Mouse (Mus musculus) C2C12 (cell line): ENCODE measurements around the gene Avp. TPM values are rescaled to one million over a fixed set of nuclear protein-coding genes. Genes with fewer than 3 reads are reported as not detected.
A peak's percentile ranks its signal among the peaks of the same experiment; 100 is the strongest.
"Not testable (repeated sequence)": the region's sequence is repeated elsewhere in the genome, so short reads cannot be mapped to it uniquely, and the experiment has no call there.

Experiments used
- H3K27me3 ChIP-seq: one replicate; pipeline ENCODE4 v1.6.1; 2011; ENCODE audit not compliant: control insufficient read depth, insufficient read depth, insufficient read length
- H3K36me3 ChIP-seq: one replicate; pipeline ENCODE4 v1.6.1; 2011; ENCODE audit not compliant: control insufficient read depth, insufficient read depth
- H3K4me3 ChIP-seq: one replicate; pipeline ENCODE4 v1.5.1; 2011; ENCODE audit warnings: mild to moderate bottlenecking, control low read depth; ENCODE audit not compliant: poor library complexity, insufficient read depth, severe bottlenecking
- H3K79me2 ChIP-seq: one replicate; pipeline ENCODE4 v1.6.1; 2011; ENCODE audit not compliant: control insufficient read depth, insufficient read depth
- H3K79me3 ChIP-seq: one replicate; pipeline ENCODE4 v1.6.1; 2011; ENCODE audit warnings: low read depth, control low read depth
- H3ac ChIP-seq: one replicate; pipeline ENCODE3; 2011; ENCODE audit warnings: low read depth; ENCODE audit not compliant: control insufficient read depth, insufficient read length
- CEBPB ChIP-seq: IDR thresholded peaks from one replicate; pipeline ENCODE4 v1.6.1; 2011; ENCODE audit warnings: low read depth, mild to moderate bottlenecking, control low read depth, moderate library complexity
- CTCF ChIP-seq: IDR thresholded peaks from one replicate; pipeline ENCODE4 v1.5.1; 2011; ENCODE audit not compliant: control insufficient read depth, insufficient read depth, insufficient read length
- FOSL1 ChIP-seq: IDR thresholded peaks from one replicate; pipeline ENCODE4 v1.8.0; 2011; ENCODE audit warnings: mild to moderate bottlenecking, low read length; ENCODE audit not compliant: poor library complexity, insufficient read depth, severe bottlenecking
- MAX ChIP-seq: IDR thresholded peaks from one replicate; pipeline ENCODE4 v1.6.1; 2011; ENCODE audit warnings: mild to moderate bottlenecking, control low read depth
- MYOD1 ChIP-seq: IDR thresholded peaks from one replicate; pipeline ENCODE4 v1.6.1; 2011; ENCODE audit warnings: low read depth; ENCODE audit not compliant: control insufficient read depth, insufficient read length
- MYOG ChIP-seq: IDR thresholded peaks from one replicate; pipeline ENCODE4 v1.6.1; 2011; ENCODE audit not compliant: control insufficient read depth, insufficient read length; ENCODE audit errors: extremely low read depth
- USF1 ChIP-seq: IDR thresholded peaks from one replicate; pipeline ENCODE4 v1.6.1; 2011; ENCODE audit warnings: low read depth, mild to moderate bottlenecking, control low read depth, moderate library complexity
- polyA plus RNA-seq: library from polyadenylated mRNA; unstranded; fragments of >200 nt; fragmentation: generic; extraction: Trizol; gene quantifications from one replicate; pipeline ENCODE4 v1.2.1, GENCODE M21; 2012; ENCODE audit warnings: missing spikeins

Gene Avp
- polyA plus RNA-seq, 1 experiment, result not detected

- no peaks in the 10 kb centered on the region for H3K79me3 ChIP-seq
- H3K4me3 ChIP-seq, result no peak overlapping the region
- no peak overlapping the region for H3ac ChIP-seq
- no peak for TF ChIP-seq MYOD1
- no peak for TF ChIP-seq CEBPB
- TF ChIP-seq MAX, result no peak
- no peak for TF ChIP-seq MYOG
- no peak for TF ChIP-seq FOSL1
- TF ChIP-seq USF1, result no peak
- TF ChIP-seq CTCF, result no peak
- no peaks in the 10 kb centered on the region for H3K79me2 ChIP-seq
- no peaks in the 10 kb centered on the region for H3K36me3 ChIP-seq
- peaks cover 19% of the 10 kb centered on the region for H3K27me3 ChIP-seq
These were observed 2.6 kb downstream of the Avp start for GRCm38 (mm10) chr2:130579791-130580190.

GRCm38 (mm10) chr2:130578148-130578547 lies 4.2 kb downstream of the Avp start:
- Histone ChIP-seq H3K27me3 (peaks cover 19% of the 10 kb centered on the region), H3K79me3 (no peaks in the 10 kb centered on the region), H3K36me3 (no peaks in the 10 kb centered on the region), H3ac (no peak overlapping the region), H3K4me3 (no peak overlapping the region), H3K79me2 (no peaks in the 10 kb centered on the region)
- TF ChIP-seq FOSL1 (no peak), CTCF (peak; percentile 84), MAX (peak; percentile 41)

- Histone ChIP-seq H3K27me3 (peaks cover 18% of the 10 kb centered on the region), H3K36me3 (no peaks in the 10 kb centered on the region), H3K79me2 (no peaks in the 10 kb centered on the region), H3K79me3 (no peaks in the 10 kb centered on the region), H3ac (peak overlapping the region; percentile 27), H3K4me3 (no peak overlapping the region)
- TF ChIP-seq MYOG (no peak), USF1 (peak; percentile 97), CEBPB (no peak), FOSL1 (no peak), MYOD1 (no peak), CTCF (no peak), MAX (peak; percentile 69)
These were observed 4.7 kb downstream of the Avp start for GRCm38 (mm10) chr2:130577632-130578031.

GRCm38 (mm10) chr2:130577021-130577420 lies 5.3 kb downstream of the Avp start:
- TF ChIP-seq MYOG, result no peak
- TF ChIP-seq USF1, result no peak
- TF ChIP-seq FOSL1, result no peak
- TF ChIP-seq CTCF, result no peak
- TF ChIP-seq MYOD1, result no peak
- TF ChIP-seq CEBPB, result no peak
- no peak for TF ChIP-seq MAX
- peaks cover 15% of the 10 kb centered on the region for H3K27me3 ChIP-seq
- no peak overlapping the region for H3K4me3 ChIP-seq

GRCm38 (mm10) chr2:130576564-130576963 lies 5.8 kb downstream of the Avp start:
- not testable (repeated sequence) for H3K79me3 ChIP-seq, H3K79me2 ChIP-seq, H3K36me3 ChIP-seq, H3K4me3 ChIP-seq, H3ac ChIP-seq
- peaks cover 15% of the 10 kb centered on the region for H3K27me3 ChIP-seq

More at GRCm38 (mm10) chr2:130577021-130577420, 5.3 kb downstream of the Avp start:
- no peaks in the 10 kb centered on the region for H3K36me3 ChIP-seq
- H3K79me3 ChIP-seq, result no peaks in the 10 kb centered on the region
- H3ac ChIP-seq, result no peak overlapping the region
- no peaks in the 10 kb centered on the region for H3K79me2 ChIP-seq

GRCm38 (mm10) chr2:130575873-130576272 lies 6.5 kb downstream of the Avp start, which contains the start of gene Oxt:
Gene Oxt (plus strand): TSS chr2:130576173.
- no peaks in the 10 kb centered on the region for H3K79me2 ChIP-seq
- TF ChIP-seq FOSL1 (no peak), CTCF (no peak), MYOG (no peak), USF1 (no peak), MAX (no peak), CEBPB (no peak), MYOD1 (no peak)
- H3K27me3 ChIP-seq, result peaks cover 11% of the 10 kb centered on the region
- no peak within 1 kb of the TSS for H3K4me3 ChIP-seq
- H3K79me3 ChIP-seq, result no peaks in the 10 kb centered on the region
- H3K36me3 ChIP-seq, result no peaks in the 10 kb centered on the region
- H3ac ChIP-seq, result no peak within 1 kb of the TSS
